Mouse (Mus musculus): ENCODE measurements around the gene Rsu1. TPM values are rescaled to one million over a fixed set of nuclear protein-coding genes. Genes with fewer than 3 reads are reported as not detected.

Gene Rsu1
- polyA plus RNA-seq, 1 experiment = 49.1 TPM

GRCm38 (mm10) chr2:13174461-13174860 lies 96.8 kb downstream of the Rsu1 start:
- Histone ChIP-seq H3K36me3 (ENCODE audit: control insufficient read depth, insufficient read depth, low read length) (peaks cover 1% of the 10 kb centered on the region; the same call in 1 of the 2 replicates), H3K27me3 (ENCODE audit: control insufficient read depth, insufficient read depth, low read length) (no peaks in the 10 kb centered on the region), H3K4me1 (ENCODE audit: control insufficient read depth, insufficient read depth, insufficient read length) (peaks cover 9% of the 10 kb centered on the region; the same call in 1 of the 2 replicates), H3K4me3 (ENCODE audit: extremely low read depth, insufficient read depth, insufficient read length) (no peak overlapping the region), H3K27ac (ENCODE audit: insufficient read depth, low read length) (no peak overlapping the region)
- TF ChIP-seq POLR2A (IDR thresholded peaks at IDR 0.05; ENCODE audit: low read depth, low read length) (no peak), CTCF (IDR thresholded peaks at IDR 0.05; ENCODE audit: extremely low read depth, insufficient read depth, insufficient read length, insufficient replicate concordance) (no peak)
- DNase-seq (ENCODE audit: low read depth in 1 of 2, low spot score in 2 of 2) = no peak
- WGBS = 78% methylated on average over 7 of the region's 7 CpGs

- Histone ChIP-seq H3K4me1 (ENCODE audit: control insufficient read depth, insufficient read depth, insufficient read length) (peaks cover 9% of the 10 kb centered on the region; the same call in 1 of the 2 replicates), H3K4me3 (ENCODE audit: extremely low read depth, insufficient read depth, insufficient read length) (no peak overlapping the region), H3K36me3 (ENCODE audit: control insufficient read depth, insufficient read depth, low read length) (no peaks in the 10 kb centered on the region), H3K27ac (ENCODE audit: insufficient read depth, low read length) (no peak overlapping the region), H3K27me3 (ENCODE audit: control insufficient read depth, insufficient read depth, low read length) (no peaks in the 10 kb centered on the region)
- WGBS = 54% methylated on average over 5 of the region's 5 CpGs
- DNase-seq (ENCODE audit: low read depth in 1 of 2, low spot score in 2 of 2) = peak in 1 of 2 experiments; percentile 11
- TF ChIP-seq POLR2A (IDR thresholded peaks at IDR 0.05; ENCODE audit: low read depth, low read length) = no peak
- no peak for TF ChIP-seq CTCF (IDR thresholded peaks at IDR 0.05; ENCODE audit: extremely low read depth, insufficient read depth, insufficient read length, insufficient replicate concordance)
Measured at GRCm38 (mm10) chr2:13170651-13171050, 100.6 kb downstream of the Rsu1 start.

GRCm38 (mm10) chr2:13169962-13170361 lies 101.3 kb downstream of the Rsu1 start:
- H3K36me3 ChIP-seq (ENCODE audit: control insufficient read depth, insufficient read depth, low read length) = no peaks in the 10 kb centered on the region
- no peak for DNase-seq (ENCODE audit: low read depth in 1 of 2, low spot score in 2 of 2)
- no peak overlapping the region for H3K27ac ChIP-seq (ENCODE audit: insufficient read depth, low read length)
- H3K4me3 ChIP-seq (ENCODE audit: extremely low read depth, insufficient read depth, insufficient read length) = no peak overlapping the region
- TF ChIP-seq CTCF (IDR thresholded peaks at IDR 0.05; ENCODE audit: extremely low read depth, insufficient read depth, insufficient read length, insufficient replicate concordance) (no peak), POLR2A (IDR thresholded peaks at IDR 0.05; ENCODE audit: low read depth, low read length) (no peak)
- no peaks in the 10 kb centered on the region for H3K27me3 ChIP-seq (ENCODE audit: control insufficient read depth, insufficient read depth, low read length)
- H3K4me1 ChIP-seq (ENCODE audit: control insufficient read depth, insufficient read depth, insufficient read length) = peaks cover 9% of the 10 kb centered on the region; the same call in 1 of the 2 replicates
- 90% methylated on average over 6 of the region's 6 CpGs for WGBS

GRCm38 (mm10) chr2:13169158-13169890 lies 101.9 kb downstream of the Rsu1 start:
- Histone ChIP-seq H3K27me3 (ENCODE audit: control insufficient read depth, insufficient read depth, low read length) (no peaks in the 10 kb centered on the region), H3K4me1 (ENCODE audit: control insufficient read depth, insufficient read depth, insufficient read length) (peaks cover 9% of the 10 kb centered on the region; the same call in 1 of the 2 replicates), H3K36me3 (ENCODE audit: control insufficient read depth, insufficient read depth, low read length) (no peaks in the 10 kb centered on the region), H3K4me3 (ENCODE audit: extremely low read depth, insufficient read depth, insufficient read length) (no peak overlapping the region), H3K27ac (ENCODE audit: insufficient read depth, low read length) (no peak overlapping the region)
- 57% methylated on average over 4 of the region's 4 CpGs for WGBS
- no peak for DNase-seq (ENCODE audit: low read depth in 1 of 2, low spot score in 2 of 2)
- TF ChIP-seq POLR2A (IDR thresholded peaks at IDR 0.05; ENCODE audit: low read depth, low read length) (no peak), CTCF (IDR thresholded peaks at IDR 0.05; ENCODE audit: extremely low read depth, insufficient read depth, insufficient read length, insufficient replicate concordance) (no peak)

GRCm38 (mm10) chr2:13168743-13169142 lies 102.5 kb downstream of the Rsu1 start:
- WGBS = 85% methylated on average over 5 of the region's 5 CpGs
- Histone ChIP-seq H3K4me1 (ENCODE audit: control insufficient read depth, insufficient read depth, insufficient read length) (peaks cover 9% of the 10 kb centered on the region; the same call in 1 of the 2 replicates), H3K4me3 (ENCODE audit: extremely low read depth, insufficient read depth, insufficient read length) (no peak overlapping the region), H3K36me3 (ENCODE audit: control insufficient read depth, insufficient read depth, low read length) (no peaks in the 10 kb centered on the region), H3K27me3 (ENCODE audit: control insufficient read depth, insufficient read depth, low read length) (no peaks in the 10 kb centered on the region), H3K27ac (ENCODE audit: insufficient read depth, low read length) (no peak overlapping the region)
- TF ChIP-seq CTCF (IDR thresholded peaks at IDR 0.05; ENCODE audit: extremely low read depth, insufficient read depth, insufficient read length, insufficient replicate concordance) (no peak), POLR2A (IDR thresholded peaks at IDR 0.05; ENCODE audit: low read depth, low read length) (no peak)
- DNase-seq (ENCODE audit: low read depth in 1 of 2, low spot score in 2 of 2) = no peak

- Histone ChIP-seq H3K4me3 (ENCODE audit: extremely low read depth, insufficient read depth, insufficient read length) (no peak overlapping the region), H3K36me3 (ENCODE audit: control insufficient read depth, insufficient read depth, low read length) (no peaks in the 10 kb centered on the region), H3K27ac (ENCODE audit: insufficient read depth, low read length) (no peak overlapping the region), H3K4me1 (ENCODE audit: control insufficient read depth, insufficient read depth, insufficient read length) (no peaks in the 10 kb centered on the region), H3K27me3 (ENCODE audit: control insufficient read depth, insufficient read depth, low read length) (no peaks in the 10 kb centered on the region)
- 91% methylated on average over 2 of the region's 2 CpGs for WGBS
- TF ChIP-seq CTCF (IDR thresholded peaks at IDR 0.05; ENCODE audit: extremely low read depth, insufficient read depth, insufficient read length, insufficient replicate concordance) (no peak), POLR2A (IDR thresholded peaks at IDR 0.05; ENCODE audit: low read depth, low read length) (no peak)
- DNase-seq (ENCODE audit: low read depth in 1 of 2, low spot score in 2 of 2) = no peak
Measured at GRCm38 (mm10) chr2:13161717-13162116, 109.5 kb downstream of the Rsu1 start.

GRCm38 (mm10) chr2:13145245-13145644 lies 126.0 kb downstream of the Rsu1 start:
- no peaks in the 10 kb centered on the region for H3K36me3 ChIP-seq (ENCODE audit: control insufficient read depth, insufficient read depth, low read length)
- H3K4me3 ChIP-seq (ENCODE audit: extremely low read depth, insufficient read depth, insufficient read length) = no peak overlapping the region
- no peaks in the 10 kb centered on the region for H3K4me1 ChIP-seq (ENCODE audit: control insufficient read depth, insufficient read depth, insufficient read length)
- DNase-seq (ENCODE audit: low read depth in 1 of 2, low spot score in 2 of 2) = no peak
- TF ChIP-seq CTCF (IDR thresholded peaks at IDR 0.05; ENCODE audit: extremely low read depth, insufficient read depth, insufficient read length, insufficient replicate concordance) (no peak), POLR2A (IDR thresholded peaks at IDR 0.05; ENCODE audit: low read depth, low read length) (no peak)
- no peaks in the 10 kb centered on the region for H3K27me3 ChIP-seq (ENCODE audit: control insufficient read depth, insufficient read depth, low read length)
- no peak overlapping the region for H3K27ac ChIP-seq (ENCODE audit: insufficient read depth, low read length)
- 89% methylated on average over 6 of the region's 6 CpGs for WGBS
